Mouse (Mus musculus): Measurements from ENCODE around the gene Zfhx3. TPM values are rescaled to one million over a fixed set of nuclear protein-coding genes. Genes with fewer than 3 reads are reported as not detected.
A peak's percentile ranks its signal among the peaks of the same experiment; 100 is the strongest.

The Zfhx3 gene
- total RNA-seq, 2 experiments from 2014 or later: 39.3 to 58.8 TPM

DNA sequence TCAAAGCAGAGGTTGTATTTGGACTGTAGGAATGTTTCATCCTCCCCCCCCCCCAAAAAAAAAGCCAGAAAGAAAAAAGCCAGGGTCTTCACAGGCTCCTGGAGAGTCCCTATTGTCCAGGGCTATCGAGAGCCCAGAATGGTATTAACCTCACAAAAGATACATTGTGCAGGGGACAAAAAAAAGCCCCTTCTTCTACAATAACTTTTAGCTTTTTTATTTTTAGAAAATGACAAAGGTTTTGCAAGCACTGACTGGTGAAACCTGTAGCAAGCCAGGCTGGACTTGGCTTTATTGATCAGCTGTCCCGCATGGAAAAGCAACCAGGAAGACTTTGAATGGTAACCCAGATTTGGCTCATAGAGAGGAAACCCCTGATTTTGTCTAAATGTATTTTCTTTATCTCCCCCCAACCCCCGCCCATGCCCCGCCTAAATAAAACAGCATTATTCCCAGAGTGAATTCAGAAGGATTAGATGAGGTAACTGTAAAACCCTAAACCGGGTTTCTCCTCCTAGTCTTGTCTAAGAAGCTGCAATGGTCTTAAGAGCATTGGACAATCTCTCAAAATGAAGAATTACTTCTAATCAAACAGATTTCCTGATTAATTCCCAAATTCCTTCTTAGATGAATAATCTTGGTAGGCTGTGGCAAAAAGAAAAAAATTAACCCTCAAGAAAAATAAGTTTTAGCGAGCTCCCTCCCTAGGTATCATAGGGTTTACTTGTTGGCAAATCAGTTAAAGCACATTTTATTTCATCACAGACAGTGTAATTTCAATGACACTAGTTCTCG, 759.1 kb downstream of the Zfhx3 start:
- DNase-seq: no peak

DNA sequence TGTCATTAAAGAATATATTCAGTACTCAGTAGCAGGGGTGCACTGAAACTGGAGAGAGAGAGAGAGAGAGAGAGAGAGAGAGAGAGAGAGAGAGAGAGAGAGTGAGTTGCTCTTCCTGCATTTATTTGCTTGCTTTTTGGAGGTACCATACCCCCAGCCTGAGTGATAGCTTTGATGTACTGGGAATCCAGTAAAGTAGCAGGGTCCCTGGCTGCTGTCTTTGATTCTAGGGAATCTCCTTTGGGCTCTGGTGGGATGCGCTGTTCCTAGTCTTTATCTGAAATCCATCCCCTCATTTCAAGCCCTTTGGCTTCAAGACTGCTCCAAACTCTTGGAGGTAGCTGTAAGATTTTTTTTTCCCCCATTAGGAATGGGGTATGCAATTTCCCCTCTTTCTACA, 759.8 kb downstream of the Zfhx3 start:
- no peak for DNase-seq

DNA sequence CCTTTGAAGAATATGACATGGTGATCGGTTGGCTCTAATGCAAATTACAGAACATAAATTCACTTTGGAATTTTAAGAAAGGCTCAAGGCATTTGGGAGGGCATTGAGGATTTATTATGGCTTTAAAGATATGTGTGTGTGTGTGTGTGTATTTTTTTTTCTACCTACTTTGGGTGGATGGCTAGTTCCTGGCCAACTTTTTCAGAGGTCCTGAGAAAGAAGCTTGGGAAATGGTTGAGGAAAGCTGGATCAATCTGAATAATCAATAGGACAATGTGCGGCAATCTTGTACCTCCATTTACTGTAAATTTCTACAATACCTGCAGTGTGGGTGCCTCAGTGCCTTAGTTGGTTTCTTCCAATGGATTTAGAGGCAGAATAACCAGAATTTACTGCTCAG, 763.3 kb downstream of the Zfhx3 start:
- no peak for DNase-seq

DNA sequence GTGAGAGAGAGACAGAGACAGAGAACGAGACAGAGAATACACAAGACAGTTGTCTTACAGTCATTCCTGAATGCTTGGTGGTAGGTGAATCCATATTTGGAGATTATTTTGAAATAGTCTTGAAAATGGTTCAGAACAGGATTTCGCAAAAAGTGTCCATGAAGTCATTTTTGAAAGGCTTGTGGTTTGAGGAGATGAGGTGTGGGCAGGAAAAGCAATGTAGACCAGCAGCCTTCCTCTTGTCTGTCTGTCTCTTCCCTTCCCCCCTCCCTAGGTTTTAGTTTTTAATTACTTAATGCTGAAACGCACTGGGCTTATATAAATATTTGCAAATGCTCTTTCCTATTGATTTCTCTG, 764.0 kb downstream of the Zfhx3 start:
- DNase-seq: no peak

DNA sequence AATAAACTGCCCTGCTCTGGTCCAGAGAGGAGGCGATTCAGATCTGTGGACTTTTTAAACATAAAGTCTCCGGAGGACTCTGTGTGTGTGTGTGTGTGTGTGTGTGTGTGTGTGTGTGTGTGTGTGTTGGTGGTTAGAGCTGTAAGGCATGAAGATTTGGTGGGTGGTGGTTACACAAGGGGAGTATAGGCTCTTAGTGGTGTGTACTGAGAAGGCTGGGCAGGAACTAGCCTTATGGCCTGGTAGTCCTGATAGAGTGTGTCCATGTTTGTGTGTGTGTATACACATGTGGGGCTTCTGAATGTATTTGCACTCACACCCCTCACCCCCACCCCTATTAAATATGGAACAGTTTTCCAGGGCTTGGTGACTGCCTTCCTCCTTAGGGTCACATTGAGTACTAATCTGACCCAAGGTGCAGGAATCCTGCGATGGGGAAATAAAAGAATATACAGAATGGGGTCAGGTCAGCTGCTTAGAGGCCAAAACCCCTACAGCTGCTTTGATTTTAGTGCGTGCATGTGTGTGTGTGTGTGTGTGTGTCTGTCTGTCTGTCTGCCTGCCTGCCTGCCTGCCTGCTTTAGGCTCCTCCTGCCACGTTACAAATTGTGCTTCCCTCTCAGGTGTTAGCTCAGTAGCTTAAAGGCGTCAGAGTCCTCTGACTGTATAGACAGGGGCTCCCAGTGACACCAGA, 764.6 kb downstream of the Zfhx3 start:
- DNase-seq: no peak

DNA sequence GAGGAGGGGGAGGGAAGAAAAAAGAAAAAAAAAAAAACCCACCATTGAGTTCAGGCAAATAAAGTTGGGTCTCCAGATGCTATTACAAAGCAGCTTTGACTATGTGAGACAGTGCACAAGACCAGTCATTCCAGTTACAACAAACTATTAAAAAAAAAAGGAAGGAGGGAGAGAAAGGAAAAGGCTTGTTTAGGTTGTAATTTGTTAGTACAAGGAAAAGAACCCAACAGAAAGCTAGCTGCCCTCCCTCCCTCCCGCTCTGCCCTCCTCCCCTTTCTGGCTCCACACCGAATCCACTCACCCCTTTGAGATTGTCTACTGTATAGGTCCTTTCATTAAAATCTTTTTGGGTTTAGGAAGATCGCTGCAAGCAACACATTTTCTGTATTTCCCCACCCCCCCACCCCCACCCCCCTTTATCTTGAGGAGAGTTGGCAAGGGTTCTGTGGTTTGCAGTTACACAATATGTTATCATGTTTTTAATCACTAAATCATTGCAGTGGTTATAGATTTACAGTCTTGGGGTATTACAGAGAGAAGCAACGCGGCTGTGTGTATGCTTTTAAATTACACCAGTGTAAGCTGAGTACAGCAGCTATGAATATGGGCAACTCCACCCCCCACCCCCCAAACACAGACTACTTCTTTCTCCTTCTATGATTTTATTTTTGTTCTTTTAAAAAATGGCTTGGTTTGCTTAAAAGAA, 765.3 kb downstream of the Zfhx3 start:
- no peak for DNase-seq

DNA sequence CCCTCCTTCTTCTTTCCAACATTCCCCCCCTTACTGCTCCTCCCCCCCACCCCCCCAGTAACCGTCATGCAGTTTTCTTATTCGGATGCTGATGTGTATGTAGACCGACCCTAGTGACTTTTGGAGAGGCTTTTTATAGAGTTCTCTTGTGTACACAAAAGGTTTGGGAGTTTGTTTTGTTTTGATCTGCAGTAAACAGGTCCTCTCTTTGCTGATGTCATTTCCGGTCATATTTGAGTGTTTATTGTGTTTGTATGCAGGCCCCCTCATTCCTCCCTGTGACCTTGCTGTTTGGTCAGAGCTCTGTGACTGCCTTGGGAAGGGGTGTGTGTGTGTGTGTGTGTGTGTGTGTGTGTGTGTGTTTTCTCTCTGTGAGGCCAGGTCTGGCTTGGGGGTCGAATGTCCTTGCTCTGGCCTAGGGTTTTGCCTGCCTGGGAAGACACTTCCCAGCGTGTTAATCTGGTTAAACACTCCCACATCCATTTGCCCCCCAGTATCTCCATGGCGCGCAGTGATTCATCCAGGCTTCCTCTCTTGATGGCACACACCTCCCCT, 766.5 kb downstream of the Zfhx3 start:
- DNase-seq: no peak

DNA sequence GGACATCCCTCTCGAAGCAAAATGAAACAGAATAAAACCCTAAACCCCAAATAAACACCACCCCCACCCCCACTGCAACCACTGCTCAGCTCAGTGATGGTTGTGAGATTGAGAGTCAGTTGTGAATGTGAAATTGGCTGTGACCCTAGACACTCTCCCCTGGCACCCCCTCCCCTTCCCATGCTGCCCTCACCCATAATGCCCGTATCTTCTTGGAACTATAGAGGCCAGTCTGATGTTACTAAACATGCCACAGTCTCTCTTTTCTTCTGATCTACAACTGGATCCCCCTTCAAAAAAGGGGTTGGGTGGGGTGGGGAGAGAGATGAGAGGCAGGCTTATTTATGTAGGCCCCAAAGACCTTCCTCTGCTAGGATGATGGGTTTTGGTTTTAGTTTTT, 767.0 kb downstream of the Zfhx3 start:
- DNase-seq: no peak

DNA sequence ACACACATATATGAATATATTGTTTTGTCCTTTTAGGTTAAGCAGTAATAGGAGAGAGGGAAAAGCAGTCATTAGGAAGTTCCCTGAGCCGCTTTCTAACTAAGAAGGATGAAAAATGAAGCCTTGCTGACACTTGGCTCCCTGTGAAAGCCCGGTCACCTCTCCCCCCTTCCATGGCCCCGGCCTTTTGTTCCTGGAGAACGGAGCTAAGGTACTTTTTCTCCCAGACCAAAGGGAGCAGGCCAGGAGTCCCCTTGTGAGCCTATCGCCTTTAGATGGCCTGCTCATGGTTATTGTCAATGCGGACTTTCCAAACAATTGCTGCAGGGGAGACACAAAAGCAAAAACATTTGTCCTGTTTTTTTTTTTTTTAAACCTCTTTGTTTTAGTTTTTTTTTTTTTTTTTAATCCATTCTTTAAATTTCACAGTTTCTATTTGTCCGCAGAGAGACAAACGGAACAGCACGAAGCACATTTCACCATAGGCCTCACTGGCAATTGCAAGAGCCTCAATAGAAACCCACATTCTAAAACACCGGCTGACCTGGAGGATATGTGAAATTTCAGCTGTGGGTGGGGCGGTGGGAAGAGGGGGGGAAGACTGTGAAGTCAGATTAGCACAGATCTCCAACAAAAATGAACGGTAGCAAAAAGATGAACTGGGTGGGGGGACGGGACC, 767.6 kb downstream of the Zfhx3 start:
- DNase-seq: no peak

DNA sequence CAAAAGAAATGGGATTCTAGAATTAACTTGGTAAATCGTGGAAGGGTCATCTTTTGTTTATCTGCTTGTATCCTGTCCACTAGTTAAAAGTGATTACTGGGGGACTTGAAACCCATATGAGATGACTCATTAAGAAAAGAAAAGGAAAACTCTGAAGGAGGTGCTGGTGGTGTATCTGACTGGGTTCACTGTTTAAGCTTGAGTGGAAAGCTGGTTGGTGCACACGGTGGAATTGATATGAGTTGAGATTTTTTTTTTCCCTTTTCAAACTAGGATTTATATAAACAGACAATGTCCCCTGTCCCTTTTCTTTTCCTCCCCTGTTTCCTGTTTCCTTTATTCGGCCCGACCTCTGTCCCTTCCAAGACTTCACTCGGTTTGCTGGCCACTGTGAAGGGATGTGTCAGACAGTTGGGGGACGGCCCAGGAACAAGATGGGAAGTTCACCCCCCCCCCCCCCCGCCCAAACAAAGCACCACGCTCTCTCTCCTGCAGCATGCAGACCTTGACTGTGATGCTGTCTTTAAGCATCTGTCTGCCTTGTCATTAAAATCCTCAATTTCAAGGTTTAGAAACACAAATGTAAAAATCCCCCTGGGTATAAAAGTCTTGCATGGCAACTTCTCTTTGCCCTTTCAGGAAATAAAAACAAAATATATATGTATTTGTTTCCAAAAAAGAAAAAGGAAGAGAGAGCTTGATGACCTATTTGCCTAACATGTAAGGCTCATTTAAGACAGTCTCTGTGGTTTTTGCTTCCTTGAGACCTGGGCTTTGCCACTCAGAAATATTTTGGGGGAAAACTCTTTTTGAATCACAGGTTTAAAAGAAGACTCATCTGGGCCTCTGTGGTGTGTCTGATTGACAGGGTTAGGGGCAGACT, 768.4 kb downstream of the Zfhx3 start:
- no peak for DNase-seq

DNA sequence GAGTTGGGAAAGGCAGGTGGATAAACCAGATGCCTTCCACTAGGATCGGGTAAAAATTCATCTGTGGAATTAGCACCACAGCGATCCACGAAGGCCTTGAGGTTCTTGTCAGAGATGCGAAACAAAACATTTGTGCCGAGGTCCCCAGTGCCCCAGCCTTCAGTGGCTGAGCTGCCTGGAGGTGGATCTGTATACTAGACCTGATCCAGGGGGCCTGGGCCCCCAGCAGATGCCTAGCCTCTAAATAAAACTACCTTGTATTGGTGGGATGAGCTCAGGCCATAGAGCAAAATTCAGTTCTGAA, 769.0 kb downstream of the Zfhx3 start:
- DNase-seq: no peak

DNA sequence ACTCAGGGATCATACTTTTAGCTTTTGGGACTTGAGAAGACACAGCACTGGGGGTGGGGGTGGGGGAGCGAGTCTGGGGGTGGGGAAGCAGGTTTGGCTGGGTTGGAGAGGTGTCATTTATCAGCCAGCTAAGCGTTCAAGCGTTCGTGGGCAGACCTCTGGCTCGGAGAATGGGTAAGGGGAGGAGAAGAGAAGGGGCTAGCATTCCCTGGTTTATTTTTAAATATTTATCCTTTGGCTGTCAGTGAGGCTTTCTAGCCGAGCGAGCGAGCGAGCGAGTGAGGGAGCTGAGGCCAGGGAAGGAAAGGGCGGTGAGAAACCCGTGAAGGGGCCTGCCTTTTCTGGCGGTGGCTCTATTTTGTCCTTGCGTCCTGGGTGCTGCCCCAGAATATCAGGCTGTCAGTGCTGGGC, 769.6 kb downstream of the Zfhx3 start:
- DNase-seq: no peak

DNA sequence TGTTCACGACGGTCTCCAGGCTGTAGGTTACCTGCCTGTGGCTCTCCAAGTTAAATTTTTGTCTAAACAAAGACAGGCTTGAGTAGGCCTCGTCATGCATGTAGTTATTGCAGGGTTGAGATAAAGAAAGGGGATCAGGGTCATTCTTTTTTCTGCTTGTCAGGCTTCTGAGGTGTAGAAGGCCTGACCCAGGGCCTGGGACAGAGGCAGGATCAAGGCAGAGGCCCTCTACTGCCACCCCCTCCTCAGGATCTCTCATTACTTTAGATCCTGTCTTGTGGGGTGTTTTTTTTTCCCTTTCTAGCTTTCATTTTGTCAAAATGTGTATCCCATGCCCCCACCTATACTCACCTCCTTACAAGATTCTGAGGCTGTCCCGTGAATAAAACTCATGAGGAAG, 770.2 kb downstream of the Zfhx3 start:
- no peak for DNase-seq

DNA sequence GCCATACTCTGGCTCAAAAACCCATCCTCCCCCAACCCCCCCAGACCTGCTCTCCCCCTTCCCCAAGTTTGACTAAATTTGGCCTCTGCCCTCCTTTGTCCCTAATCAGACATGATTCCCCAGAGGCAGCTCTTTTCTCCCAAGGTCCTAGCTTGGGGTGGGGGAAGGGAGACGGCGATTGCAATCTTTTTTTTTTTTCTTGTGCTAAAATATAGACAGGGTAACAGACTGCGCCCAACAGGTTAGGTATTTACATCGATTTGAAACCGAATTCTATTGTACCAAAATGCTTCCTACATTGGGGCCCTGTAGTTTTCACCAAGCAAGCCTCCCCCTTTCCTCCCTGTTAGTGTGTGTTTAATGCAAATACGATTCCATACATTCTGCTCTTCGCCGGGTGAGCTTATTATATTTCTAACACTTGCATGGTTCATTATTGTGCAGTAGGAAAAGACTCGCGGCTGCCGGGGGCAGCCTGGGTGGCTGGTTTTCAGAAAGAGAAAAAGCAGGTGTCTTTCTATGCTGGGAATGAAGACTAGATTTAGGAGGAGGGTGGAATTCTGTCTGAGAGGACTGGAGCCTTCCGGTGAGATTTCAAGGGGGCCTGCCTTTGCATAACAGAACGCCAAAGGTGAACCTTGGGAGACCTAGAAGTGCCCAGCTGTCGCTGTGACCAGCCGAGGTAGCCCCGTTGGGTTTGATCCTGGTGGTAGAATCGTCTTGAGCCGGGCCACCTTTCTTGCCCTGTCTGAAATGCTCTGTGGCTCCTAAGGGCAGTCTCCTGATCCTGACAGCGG, 771.1 kb downstream of the Zfhx3 start:
- DNase-seq: no peak

DNA sequence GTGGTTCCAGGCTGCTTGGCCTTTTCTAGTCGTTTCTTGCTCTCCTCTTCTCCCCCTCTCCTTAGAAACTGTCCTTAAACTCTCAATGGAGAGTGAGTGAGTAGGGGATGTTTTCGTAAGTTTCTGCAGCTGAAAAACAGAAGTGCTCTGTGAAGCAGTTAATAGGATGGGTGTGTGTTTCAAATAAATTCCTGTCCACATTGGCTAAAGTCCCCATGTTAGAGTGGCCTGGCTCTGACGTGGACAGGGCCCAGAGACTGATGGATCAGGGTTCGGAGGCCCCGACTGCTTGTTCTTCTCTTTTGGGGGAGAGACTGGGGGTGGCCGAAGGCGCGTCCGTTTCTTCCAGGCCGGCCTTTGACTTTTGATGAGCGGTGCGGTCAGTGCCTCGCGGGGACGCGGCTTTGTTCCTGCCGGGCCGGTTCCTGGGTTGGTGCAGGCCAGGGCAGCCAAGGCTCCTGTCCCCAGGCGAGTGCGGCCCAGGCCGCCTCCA, 771.7 kb downstream of the Zfhx3 start:
- no peak for DNase-seq

DNA sequence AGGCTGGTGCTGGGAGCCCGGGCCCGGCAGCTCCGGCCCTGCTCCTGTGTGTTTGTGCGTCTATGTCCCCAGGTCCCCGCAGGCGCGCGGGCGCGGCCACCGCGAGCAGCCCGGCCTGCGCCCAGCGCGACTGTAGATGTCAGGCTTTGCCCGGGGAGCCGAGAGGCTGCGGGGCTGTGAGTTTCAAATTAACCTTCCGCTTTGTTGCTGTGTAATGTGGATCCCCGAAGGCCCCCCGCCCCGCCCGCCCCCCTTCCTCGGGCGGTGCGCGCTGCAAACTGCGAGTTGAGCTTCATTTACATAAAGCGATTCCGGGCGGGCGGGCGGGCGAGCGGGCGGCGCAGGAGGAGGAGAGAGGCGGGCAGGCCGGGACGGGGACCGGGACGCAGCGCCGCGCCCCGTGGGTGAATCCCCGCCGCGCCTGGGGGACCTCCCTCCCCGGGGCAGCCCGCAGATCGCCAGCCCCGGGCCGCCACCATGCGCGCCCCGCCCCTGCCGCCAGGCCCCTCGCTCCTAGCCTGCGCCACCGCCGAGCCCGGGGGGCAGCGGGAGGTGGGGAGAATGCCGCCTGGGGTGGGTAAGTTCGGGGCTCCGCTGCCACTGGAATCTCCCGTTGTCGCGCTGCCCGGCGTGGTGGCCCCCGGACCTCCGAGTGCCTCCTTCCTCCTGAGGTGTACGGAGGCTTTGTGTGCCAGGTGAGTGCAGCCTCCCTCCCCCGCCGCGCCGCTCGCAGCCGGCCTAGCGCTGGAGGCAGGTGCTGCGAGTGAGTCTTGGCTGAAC, 772.4 kb downstream of the Zfhx3 start:
- peak; percentile 80 to 86 for DNase-seq

DNA sequence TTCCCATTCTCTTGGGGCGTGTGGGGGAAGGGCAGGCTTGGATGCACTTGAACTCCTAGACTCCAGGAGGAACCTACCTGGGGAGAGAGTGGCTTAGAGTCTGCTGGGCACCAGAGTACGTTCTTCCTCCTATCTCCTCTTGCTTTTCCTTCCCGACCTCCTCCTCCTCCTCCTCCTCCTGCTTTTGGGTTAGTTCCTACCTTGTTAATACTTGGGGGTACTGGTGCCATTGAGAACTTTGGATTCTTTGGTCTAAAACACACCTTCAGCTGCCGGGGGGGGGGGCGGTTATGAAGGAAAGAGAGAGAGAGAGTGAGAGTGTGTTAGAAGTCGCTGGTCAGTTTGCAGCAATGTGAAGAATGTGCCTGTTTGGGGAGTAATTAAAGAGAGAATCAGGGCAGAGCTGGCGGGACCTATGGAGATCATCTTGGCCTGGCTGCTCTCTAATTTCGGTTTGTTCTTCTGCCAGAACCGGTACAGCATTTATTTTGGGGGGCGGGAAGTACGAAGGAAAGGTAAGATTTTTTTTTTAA, 773.0 kb downstream of the Zfhx3 start:
- no peak for DNase-seq

DNA sequence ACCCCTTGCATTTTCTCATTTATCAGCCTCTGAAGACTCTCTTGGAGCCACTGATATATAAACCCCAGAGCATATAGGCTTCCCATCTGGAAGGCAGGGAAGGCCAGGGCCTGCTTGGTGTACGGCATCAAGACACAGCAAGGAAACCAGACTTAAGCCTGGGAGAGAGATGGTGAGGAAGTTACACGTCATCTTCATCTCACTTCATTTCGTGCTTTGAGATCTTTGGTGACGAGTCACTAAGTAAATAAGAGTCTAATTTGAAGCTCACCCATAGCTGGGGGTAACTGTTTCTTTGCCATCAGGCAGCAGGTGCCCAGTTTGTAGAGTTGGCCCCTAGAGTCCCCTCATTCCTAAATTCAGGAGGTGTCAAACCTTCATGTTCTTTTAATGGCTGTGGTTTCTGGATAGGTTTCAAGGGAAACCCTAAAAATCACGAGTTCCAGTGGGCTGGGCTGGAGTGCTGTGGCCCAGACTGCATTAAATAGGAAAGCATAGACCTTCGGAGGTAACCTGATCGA, 773.9 kb downstream of the Zfhx3 start:
- DNase-seq: no peak

DNA sequence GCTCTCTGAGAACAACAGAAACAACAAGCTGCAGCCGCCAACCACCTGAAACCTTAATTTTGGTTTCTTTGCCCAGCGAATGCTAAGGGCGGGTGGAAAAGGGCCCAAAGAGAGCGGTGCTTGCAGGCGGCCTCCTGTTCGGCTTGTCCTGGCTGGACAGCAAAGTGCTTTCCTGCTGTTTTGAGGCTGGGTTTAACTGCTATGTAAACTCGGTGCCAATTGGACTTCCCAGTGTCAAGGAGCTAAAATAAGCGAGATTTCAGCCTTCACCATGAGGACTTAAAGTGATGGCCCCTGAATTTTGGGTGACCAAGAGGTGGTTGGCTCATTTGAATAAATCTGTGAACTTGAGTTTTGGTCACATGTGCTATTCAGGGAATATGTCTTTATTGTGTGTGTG, 775.1 kb downstream of the Zfhx3 start:
- no peak for DNase-seq

Data from adrenal gland, postnatal 36 days (tissue).